In genomic region chr9:70452371-70452770, GRCm38 (mm10) we compare ENCODE assay signal across 23 mouse cellular contexts. TPM values are rescaled to one million over a fixed set of nuclear protein-coding genes. Genes with fewer than 3 reads are reported as not detected.
A peak's percentile ranks its signal among the peaks of the same experiment; 100 is the strongest.
DNase-seq lines count a peak whose midpoint lies in the region; ATAC-seq and TF ChIP-seq lines count a peak whose summit lies in the region.
"Had no signal": no experiment of that assay in that cellular context is flagged by ENCODE, and none has a peak within 500 bp of the region (broad histone marks: within the 10 kb centered on the region; RNA-seq: fewer than 3 reads in every experiment).

No protein-coding gene starts in this region.

- H3K9me3 ChIP-seq in MEL (replicated peaks; ENCODE audit: insufficient read depth, low read length): no peaks in the 10 kb centered on the region
- H3K9me3 ChIP-seq: G1E had no signal

- TF ChIP-seq POLR2A in MEL (IDR thresholded peaks at IDR 0.05; ENCODE audit: control insufficient read depth in 1 of 2, insufficient read depth in 1 of 2, low read depth in 1 of 2, low read length in 2 of 2, poor library complexity in 1 of 2): no peak

- peak overlapping the region; percentile 65 for H3K27ac ChIP-seq in MEL (ENCODE audit: control insufficient read depth, low read depth, low read length)
- H3K27ac ChIP-seq in gastrocnemius, adult 2 months: no peak overlapping the region

- intact Hi-C loops in gastrocnemius, adult 2 months (cut with DNase I): no loop called here

- DNase-seq in MEL (ENCODE audit: low read depth, low spot score) (peak; percentile 86), MEL-GATA-1-ER (ENCODE audit: extremely low read depth, low read depth) (peak; percentile 55)
- DNase-seq in kidney, adult 11 months: no peak
- no peak for DNase-seq in gastrocnemius, adult 2 months
- no peak for DNase-seq in frontal cortex, postnatal 10 days (ENCODE audit: low spot score in 2 of 2)
- DNase-seq: adrenal gland, adult 2 months; adrenal gland, adult 8-10 months; adrenal gland, postnatal 10 days; adrenal gland, postnatal 14 days; adrenal gland, postnatal 25 days; adrenal gland, postnatal 36 days; B cell, adult 2 months; cerebellum, adult 11 months; cerebellum, adult 11-12 months; cerebellum, adult 18-20 months; cerebellum, adult 2 months; cerebellum, adult 8-10 months had no signal

- peaks cover 39 to 67% of the 10 kb centered on the region in 2 experiments for H3K36me3 ChIP-seq in MEL (ENCODE audit: control insufficient read depth in 1 of 2, insufficient read depth in 2 of 2, low read length in 2 of 2)

- H3K79me2 ChIP-seq in MEL (ENCODE audit: control insufficient read depth, insufficient read depth, low read length, poor library complexity): no peaks in the 10 kb centered on the region; the same call in 1 of the 2 replicates

- no peak for TF ChIP-seq RAD21 in MEL (IDR thresholded peaks at IDR 0.05; ENCODE audit: low read depth, low read length)

- TF ChIP-seq EP300 in MEL (IDR thresholded peaks at IDR 0.05; ENCODE audit: low read depth in 1 of 2, low read length in 2 of 2): peak; percentile 83 to 88

- TF ChIP-seq CTCF in MEL (IDR thresholded peaks at IDR 0.05 in 2 of 3, conservative IDR thresholded peaks at IDR 0.05 in 1 of 3; ENCODE audit: control insufficient read depth in 1 of 3, insufficient read depth in 1 of 3, low read depth in 2 of 3, low read length in 3 of 3, poor library complexity in 1 of 3, severe bottlenecking in 1 of 3): no peak
- TF ChIP-seq CTCF in gastrocnemius, adult 2 months (IDR thresholded peaks at IDR 0.05): no peak

- 0 out of 2 replicates have a peak, but pooled peaks have one; percentile 47 for ATAC-seq in megakaryocyte-erythroid progenitor cell, adult 5-6 weeks (replicated peaks; ENCODE audit: low FRiP score, low TSS enrichment, poor library complexity, severe bottlenecking)
- ATAC-seq: activated CD4-positive, CD25-positive, alpha-beta regulatory T cell, adult 4 months; CD4-positive, CD25-positive, alpha-beta regulatory T cell, adult 4 months; Patski had no signal

- H3K27me3 ChIP-seq in MEL (ENCODE audit: control insufficient read depth in 1 of 2, insufficient read depth in 2 of 2, low read length in 2 of 2): no peaks in the 10 kb centered on the region
- H3K27me3 ChIP-seq: CH12.LX, Patski had no signal

- H3K4me1 ChIP-seq in MEL (ENCODE audit: control insufficient read depth in 1 of 2, insufficient read depth in 2 of 2, low read length in 2 of 2): peaks cover 11 to 14% of the 10 kb centered on the region in 2 experiments

- H3K9ac ChIP-seq in MEL (ENCODE audit: control insufficient read depth, low read depth, low read length, poor library complexity, severe bottlenecking): no peak overlapping the region

- no peak overlapping the region for H3K4me3 ChIP-seq in MEL (ENCODE audit: control insufficient read depth in 1 of 2, insufficient read depth in 1 of 2, low read depth in 2 of 2, low read length in 2 of 2)
- no peak overlapping the region for H3K4me3 ChIP-seq in gastrocnemius, adult 2 months

TF ChIP-seq in MEL, 35 proteins besides CTCF, POLR2A, EP300 and RAD21:
- TF ChIP-seq MEF2A (IDR thresholded peaks at IDR 0.05; ENCODE audit: extremely low read depth, insufficient replicate concordance, low read depth, low read length, poor library complexity, severe bottlenecking) (no peak), USF2 (IDR thresholded peaks at IDR 0.05; ENCODE audit: borderline replicate concordance in 1 of 2, insufficient read depth in 1 of 2, low read depth in 1 of 2, low read length in 2 of 2) (no peak), CHD1 (IDR thresholded peaks at IDR 0.05; ENCODE audit: low read depth, low read length) (no peak), RCOR1 (IDR thresholded peaks at IDR 0.05; ENCODE audit: low read depth, low read length) (peak; percentile 51; the same call in 1 of the 2 replicates), TCF12 (IDR thresholded peaks at IDR 0.05; ENCODE audit: low read depth, low read length) (peak; percentile 88), TAL1 (IDR thresholded peaks at IDR 0.05; ENCODE audit: low read length) (peak; percentile 29), TBP (IDR thresholded peaks at IDR 0.05; ENCODE audit: low read depth, low read length) (no peak), ZKSCAN1 (IDR thresholded peaks at IDR 0.05; ENCODE audit: low read depth, low read length) (no peak), GATA1 (IDR thresholded peaks at IDR 0.05; ENCODE audit: low read depth, low read length) (peak; percentile 96), UBTF (IDR thresholded peaks at IDR 0.05; ENCODE audit: borderline replicate concordance, insufficient read depth, low read depth, low read length) (0 out of 2 replicates have a peak, but pooled peaks have one; percentile 48), MAZ (IDR thresholded peaks at IDR 0.05; ENCODE audit: low read depth, low read length) (0 out of 2 replicates have a peak, but pooled peaks have one; percentile 57), MXI1 (IDR thresholded peaks at IDR 0.05; ENCODE audit: low read depth, low read length) (no peak; the same call in 1 of the 2 replicates), MYC (IDR thresholded peaks at IDR 0.05; ENCODE audit: low read depth, low read length) (no peak), SIN3A (IDR thresholded peaks at IDR 0.05; ENCODE audit: low read length) (peak; percentile 92), ETS1 (IDR thresholded peaks at IDR 0.05; ENCODE audit: low read depth, low read length) (peak; percentile 99), HCFC1 (IDR thresholded peaks at IDR 0.05; ENCODE audit: low read depth, low read length) (0 out of 2 replicates have a peak, but pooled peaks have one; percentile 29), POLR2AphosphoS2 (IDR thresholded peaks at IDR 0.05; ENCODE audit: low read length) (no peak), MAX (IDR thresholded peaks at IDR 0.05; ENCODE audit: low read length) (no peak), MAFK (IDR thresholded peaks at IDR 0.05; ENCODE audit: borderline replicate concordance, low read depth, low read length) (0 out of 2 replicates have a peak, but pooled peaks have one; percentile 17)
TF ChIP-seq in MEL: peak in this region for 10.

RNA-seq across cellular contexts. Expression of gene Ccnb2, which starts 31.0 kb away (rescaled TPM):
- total RNA-seq in MEL (2012; rRNA removed): 86.5 and 103 TPM in 2 replicates
- polyA plus RNA-seq in MEL (2012; ENCODE audit: insufficient read depth in 1 of 2, insufficient read length in 2 of 2, low read depth in 1 of 2, low replicate concordance in 2 of 2, missing spikeins in 1 of 2): 100 to 1,000 TPM in 1 of 2 experiments, 10 to 100 TPM in 1; 97.0 to 128 TPM
- 88.4 and 91.4 TPM in 2 replicates for total RNA-seq in megakaryocyte-erythroid progenitor cell, adult 5-6 weeks (2014; fragmentation: Nextera tagmentation)
- total RNA-seq in megakaryocyte-erythroid progenitor cell, adult 5-6 weeks (2017): 61.3 and 72.5 TPM in 2 replicates
- total RNA-seq in gastrocnemius, adult 2 months (2021): under 1 TPM in 1 of 2 experiments, not detected in 1; 0.26 TPM

RNA-seq across cellular contexts. Expression of gene Rnf111, which starts 51.2 kb away (rescaled TPM):
- total RNA-seq in MEL (2012; rRNA removed): 25.2 and 25.4 TPM in 2 replicates
- 10 to 100 TPM; 46.0 to 88.2 TPM for polyA plus RNA-seq in MEL (2012; ENCODE audit: insufficient read depth in 1 of 2, insufficient read length in 2 of 2, low read depth in 1 of 2, low replicate concordance in 2 of 2, missing spikeins in 1 of 2)
- total RNA-seq in megakaryocyte-erythroid progenitor cell, adult 5-6 weeks (2014; fragmentation: Nextera tagmentation): 42.6 and 43.9 TPM in 2 replicates
- 17.6 and 26.4 TPM in 2 replicates for total RNA-seq in megakaryocyte-erythroid progenitor cell, adult 5-6 weeks (2017)
- total RNA-seq in gastrocnemius, adult 2 months (2021): 10 to 100 TPM; 13.3 to 14.0 TPM

Comparison
In these comparisons a context has a peak if more than half of its experiments do, and no peak if none do; other contexts are left out.
1. DNase-seq: peak in MEL (single experiment) and MEL-GATA-1-ER (single experiment); none in kidney, adult 11 months (single experiment), gastrocnemius, adult 2 months (single experiment) and frontal cortex, postnatal 10 days (0 of 2).
2. RNA of gene Ccnb2, which starts 31.0 kb away (total RNA-seq): 61.3 to 91.4 TPM in megakaryocyte-erythroid progenitor cell, adult 5-6 weeks and 86.5 to 103 TPM in MEL; 0.26 TPM in gastrocnemius, adult 2 months; every median in the first group is over 10 times any median in the second.